Mouse (Mus musculus) layer of hippocampus, adult 9-10 months (tissue): ENCODE results near the gene Dhrs7b.

Source experiments
- DNase-seq: peaks from one replicate; pipeline ENCODE4 v3.0.0; 2022; ENCODE audit warnings: low spot score

Gene Dhrs7b

DNA sequence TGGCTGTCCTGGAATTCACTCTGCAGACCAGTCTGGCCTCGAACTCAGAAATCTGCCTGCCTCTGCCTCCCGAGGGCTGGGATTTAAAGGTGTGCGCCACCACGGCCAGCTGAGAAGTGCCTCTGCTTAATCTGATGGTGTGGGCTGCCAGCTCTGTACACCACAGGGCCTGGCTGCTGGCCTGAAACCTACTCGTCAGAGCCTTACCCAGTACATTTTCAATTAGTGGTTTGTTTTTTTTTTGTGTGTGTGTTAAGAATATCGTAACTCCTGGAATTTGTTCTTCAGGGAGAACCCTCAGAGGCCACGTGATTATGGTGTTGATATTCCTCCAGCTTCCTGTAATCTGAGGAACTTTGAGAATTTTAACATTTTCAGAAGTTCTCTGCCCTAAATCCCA lies 71.6 kb downstream of the Dhrs7b start:
- DNase-seq = no peak

GRCm38 (mm10) chr11:60902486-60902885 lies 72.1 kb downstream of the Dhrs7b start:
- no peak for DNase-seq

DNA sequence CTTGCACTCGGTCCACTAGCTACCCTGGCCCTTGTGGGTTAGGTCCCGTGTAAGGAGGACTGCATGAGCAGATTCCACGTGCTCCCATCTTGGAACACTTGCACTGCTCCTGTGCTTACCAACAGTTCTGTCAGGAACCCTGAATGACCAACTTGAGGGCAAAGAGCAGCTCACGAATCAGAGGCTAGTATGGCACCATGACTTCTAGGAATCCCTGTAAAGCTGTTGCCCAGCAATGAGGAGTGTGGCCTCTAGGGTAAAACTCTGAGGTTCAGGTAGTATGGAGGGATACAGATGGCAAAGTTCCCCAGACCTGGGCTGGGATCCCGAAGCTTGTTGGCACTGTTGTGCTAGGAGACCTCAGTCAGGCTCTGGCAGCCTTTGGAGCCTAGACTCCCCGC lies 73.2 kb downstream of the Dhrs7b start:
- DNase-seq = no peak

GRCm38 (mm10) chr11:60905407-60906120 lies 75.1 kb downstream of the Dhrs7b start:
- DNase-seq = no peak

GRCm38 (mm10) chr11:60906449-60906848 lies 76.0 kb downstream of the Dhrs7b start:
- DNase-seq = no peak

GRCm38 (mm10) chr11:60908073-60908472 lies 77.6 kb downstream of the Dhrs7b start:
- no peak for DNase-seq

- no peak for DNase-seq
Observed at GRCm38 (mm10) chr11:60909626-60910025, 79.2 kb downstream of the Dhrs7b start.
